Mouse (Mus musculus) layer of hippocampus, adult 2 months (tissue): Measurements from ENCODE around the gene Mybpc1. TPM values are rescaled to one million over a fixed set of nuclear protein-coding genes. Genes with fewer than 3 reads are reported as not detected.

Experiments
- DNase-seq, 2 experiments: peaks; one replicate each; pipeline ENCODE4 v3.0.0; 2022; ENCODE audit warnings: low spot score in 2 of 2
- H3K27ac ChIP-seq: fragments of 200-600 bp; 2 replicates; pipeline ENCODE4 v1.8.1; 2022
- H3K4me3 ChIP-seq: fragments of 200-600 bp; 2 replicates; pipeline ENCODE4 v1.8.1; 2022; ENCODE audit warnings: mild to moderate bottlenecking
- CTCF ChIP-seq: fragments of 200-600 bp; conservative IDR thresholded peaks from 2 replicates; pipeline ENCODE4 v1.8.1; 2022; ENCODE audit warnings: antibody characterized with exemption, mild to moderate bottlenecking, moderate library complexity
- long read RNA-seq, 2 experiments: library from polyadenylated mRNA; stranded (forward); transcript quantifications; one replicate each; pipeline ENCODE4 v2.0.0; 2021; ENCODE audit warnings: borderline mapping rate in 2 of 2
- total RNA-seq, 2 experiments: library from RNA; stranded (reverse); gene quantifications; 2 replicates each; pipeline ENCODE4 v1.2.3; 2021

The Mybpc1 gene
- 1 to 10 TPM in 1 of 2 experiments, under 1 TPM in 1; 0.82 to 1.4 TPM for total RNA-seq
- long read RNA-seq, experiment 1, partial matches to known transcripts: 0 of 1 reads
- long read RNA-seq, experiment 1, other reads (novel, unspliced or antisense): 0 of 1 reads
- long read RNA-seq, experiment 2, partial matches to known transcripts: 1 of 2 reads
- long read RNA-seq, experiment 2, other reads (novel, unspliced or antisense): 1 of 2 reads

DNA sequence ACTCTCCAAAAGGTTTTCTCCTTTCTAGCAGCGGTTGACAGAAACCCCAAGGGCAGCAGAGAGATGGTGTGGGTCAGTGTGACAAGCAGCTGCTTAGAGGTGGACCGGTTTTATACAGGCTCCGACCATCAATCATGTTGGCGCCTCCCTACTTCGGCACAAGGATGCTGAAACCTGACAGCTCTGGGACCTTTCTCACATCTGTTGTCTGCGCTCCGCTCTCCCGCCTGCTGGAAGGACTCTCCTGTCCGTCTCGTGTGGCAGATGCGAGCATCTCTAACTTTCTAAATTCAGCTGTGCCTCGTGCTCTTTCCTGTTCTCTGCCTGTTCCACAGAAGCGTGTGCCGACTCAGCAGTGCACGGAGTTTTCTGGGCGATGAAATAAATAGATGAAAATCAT is at the start of gene Mybpc1:
Gene Mybpc1, minus strand, starts transcription at position 210 of the 400 bp plus-strand sequence.
- Histone ChIP-seq H3K27ac (no peak within 1 kb of the TSS), H3K4me3 (no peak within 1 kb of the TSS)
- TF ChIP-seq CTCF: no peak
- no peak for DNase-seq

DNA sequence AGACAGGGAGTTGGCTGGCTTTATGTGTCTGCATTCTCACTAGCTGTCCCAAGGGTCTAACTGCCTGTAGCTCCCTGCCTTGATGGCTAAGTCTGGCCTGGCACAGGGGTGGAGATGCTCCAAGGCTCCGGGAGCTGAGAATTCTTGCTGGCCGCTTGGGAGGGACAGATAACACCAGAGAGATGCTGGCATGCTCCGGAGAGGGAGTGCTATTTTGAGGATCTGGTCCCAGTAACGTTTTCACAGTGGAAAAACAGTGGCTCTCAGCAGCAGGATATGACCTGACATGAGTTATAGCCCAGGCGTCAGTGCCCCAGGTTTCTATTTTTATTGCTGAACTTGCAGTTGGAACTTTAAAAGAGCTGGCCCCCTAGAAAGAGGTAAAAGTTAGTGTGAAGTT is 40.5 kb upstream of the Mybpc1 start:
- DNase-seq: no peak
- Histone ChIP-seq H3K27ac (no peak overlapping the region), H3K4me3 (no peak overlapping the region)
- TF ChIP-seq CTCF: no peak

DNA sequence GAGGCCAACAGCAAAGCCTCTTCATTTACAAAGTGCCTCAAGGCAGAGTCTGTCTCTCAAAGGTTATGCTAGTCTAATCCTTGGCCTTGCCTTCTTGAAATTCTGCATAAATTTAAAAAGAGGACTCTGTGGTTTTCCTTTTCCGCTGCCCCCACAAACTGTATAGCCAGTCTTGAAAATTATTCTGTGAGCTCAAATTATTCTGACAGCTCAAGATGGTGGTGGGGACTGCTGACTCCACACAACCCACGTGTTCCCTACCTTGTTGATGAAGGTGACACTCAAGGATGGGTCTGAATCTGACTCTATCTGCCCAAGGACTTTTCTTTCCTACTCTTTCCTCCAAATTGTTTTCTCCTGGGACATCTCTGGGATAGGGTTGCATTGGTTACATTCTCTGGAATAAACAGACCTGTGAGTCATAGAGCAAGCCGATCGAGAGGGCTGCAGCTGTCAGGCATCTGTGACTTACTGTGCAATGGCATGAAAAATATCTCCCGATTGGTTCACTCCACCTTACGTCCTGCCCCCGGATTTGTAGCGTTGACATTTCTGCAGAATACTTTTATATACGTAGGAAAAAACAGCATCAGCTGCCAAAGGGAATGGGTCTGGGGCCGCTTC is 26.5 kb upstream of the Mybpc1 start:
- no peak overlapping the region for H3K4me3 ChIP-seq
- no peak overlapping the region for H3K27ac ChIP-seq
- no peak for DNase-seq
- no peak for TF ChIP-seq CTCF

DNA sequence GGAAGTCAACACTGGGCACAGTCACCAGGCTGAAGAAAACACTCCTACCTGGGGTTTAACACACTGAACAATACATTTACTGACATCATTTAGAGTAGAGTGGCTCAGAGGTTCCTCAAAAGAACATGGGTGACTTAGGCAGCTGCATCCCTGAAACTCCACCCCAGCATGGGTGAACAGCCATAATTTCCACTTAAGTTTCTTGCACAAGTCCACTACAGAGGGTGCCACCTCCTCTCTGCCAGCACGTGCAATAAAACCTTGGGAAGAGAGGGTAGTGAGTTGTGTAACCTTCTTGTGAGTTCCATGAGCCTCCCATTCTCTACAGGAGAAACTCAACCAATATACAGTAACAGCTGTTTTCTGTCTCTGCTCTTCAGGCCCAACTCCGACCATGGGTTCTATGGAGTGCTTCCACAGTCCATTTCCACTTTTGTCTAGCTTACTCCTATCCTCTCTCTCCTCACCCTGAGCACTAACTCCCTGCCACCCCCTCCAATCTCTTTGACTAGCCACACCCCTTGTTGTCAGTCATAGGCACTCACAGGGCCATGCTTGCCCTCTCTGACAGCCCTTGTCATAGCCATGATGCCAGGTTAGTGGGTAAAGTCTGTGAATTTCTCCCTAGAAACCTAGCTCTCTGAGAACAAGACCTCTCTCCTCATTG is 25.8 kb upstream of the Mybpc1 start:
- H3K27ac ChIP-seq: no peak overlapping the region
- no peak for TF ChIP-seq CTCF
- DNase-seq: no peak
- no peak overlapping the region for H3K4me3 ChIP-seq

DNA sequence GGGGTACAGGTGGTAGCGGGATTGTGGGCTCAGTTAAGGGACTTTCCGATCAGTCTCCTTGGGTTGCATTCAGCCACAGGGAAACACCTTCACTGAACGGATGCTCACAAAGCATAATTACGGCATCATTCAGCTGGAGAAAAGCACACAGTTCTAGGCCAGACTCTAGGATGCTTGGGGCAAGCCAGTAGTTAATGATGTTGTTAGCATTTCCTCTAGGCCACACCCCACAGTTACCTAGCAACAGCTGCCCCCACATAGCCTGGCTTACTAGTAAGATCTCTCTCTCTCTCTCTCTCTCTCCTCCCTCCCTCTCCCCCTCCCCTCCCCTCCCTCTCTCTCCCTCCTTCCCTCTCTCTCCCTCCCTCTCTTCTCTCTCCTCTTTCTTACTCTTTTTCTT is 22.1 kb upstream of the Mybpc1 start:
- Histone ChIP-seq H3K27ac (no peak overlapping the region), H3K4me3 (no peak overlapping the region)
- no peak for DNase-seq
- TF ChIP-seq CTCF: no peak

DNA sequence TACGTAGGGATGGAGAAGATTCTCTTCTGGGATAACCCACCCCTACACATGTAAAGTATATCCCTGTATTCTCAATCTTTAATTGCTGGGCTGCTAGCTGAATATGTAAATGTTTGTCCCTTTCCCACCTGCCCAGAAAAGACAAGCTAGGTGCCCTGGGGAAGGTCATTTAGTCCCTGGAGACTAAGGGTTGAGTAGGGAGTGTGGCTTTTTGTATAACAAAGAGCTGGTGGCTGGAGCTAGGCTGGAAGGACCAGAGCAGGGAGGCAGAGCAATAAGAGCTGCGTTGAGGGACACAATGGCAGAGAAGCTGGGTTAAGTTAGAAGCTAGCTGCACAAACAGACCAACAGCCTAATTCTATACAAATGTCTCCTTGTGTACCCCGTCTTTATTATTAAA is 21.2 kb upstream of the Mybpc1 start:
- DNase-seq: no peak
- no peak for TF ChIP-seq CTCF
- no peak overlapping the region for H3K4me3 ChIP-seq
- no peak overlapping the region for H3K27ac ChIP-seq

DNA sequence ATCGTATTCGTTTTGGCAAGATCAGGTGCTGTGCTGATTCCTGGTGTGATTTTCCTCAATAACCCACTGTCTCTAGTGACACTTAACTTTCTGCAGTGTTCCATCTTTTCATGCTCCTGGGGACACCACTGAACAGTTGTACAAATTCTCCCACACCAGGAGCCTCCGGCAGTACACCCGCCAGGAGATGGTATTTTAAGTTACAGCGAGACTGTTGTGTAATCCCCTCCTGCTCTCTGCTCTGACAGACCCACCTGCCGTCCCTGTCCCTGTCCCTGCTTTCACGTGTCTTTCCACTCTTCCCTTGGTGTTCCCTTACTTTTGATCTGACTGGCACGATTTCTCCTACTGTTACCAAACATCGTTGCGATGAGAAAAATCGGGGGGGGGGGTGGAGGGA is 19.3 kb upstream of the Mybpc1 start:
- DNase-seq: no peak
- no peak for TF ChIP-seq CTCF
- Histone ChIP-seq H3K4me3 (no peak overlapping the region), H3K27ac (no peak overlapping the region)

DNA sequence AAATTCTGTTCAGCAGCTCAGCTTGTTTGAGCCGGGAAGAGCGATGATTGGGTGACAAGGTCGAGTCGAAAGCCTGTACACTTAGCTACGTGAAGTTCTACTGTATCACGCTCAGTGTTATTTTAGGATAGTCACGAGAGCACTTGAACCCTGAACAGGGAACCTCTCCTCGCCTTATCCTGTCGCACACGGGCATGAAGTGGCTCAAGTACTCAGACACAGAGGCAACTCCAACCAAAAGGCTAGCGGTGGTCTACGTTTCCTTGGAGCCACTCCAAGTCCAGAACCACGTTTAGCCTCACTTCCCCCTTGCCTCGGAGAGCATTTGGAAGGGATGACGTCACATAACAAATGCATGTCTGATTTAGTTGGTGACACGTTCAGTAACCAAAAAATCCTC is 17.7 kb upstream of the Mybpc1 start:
- TF ChIP-seq CTCF: no peak
- no peak overlapping the region for H3K27ac ChIP-seq
- H3K4me3 ChIP-seq: peak overlapping the region; percentile 27
- DNase-seq: no peak

DNA sequence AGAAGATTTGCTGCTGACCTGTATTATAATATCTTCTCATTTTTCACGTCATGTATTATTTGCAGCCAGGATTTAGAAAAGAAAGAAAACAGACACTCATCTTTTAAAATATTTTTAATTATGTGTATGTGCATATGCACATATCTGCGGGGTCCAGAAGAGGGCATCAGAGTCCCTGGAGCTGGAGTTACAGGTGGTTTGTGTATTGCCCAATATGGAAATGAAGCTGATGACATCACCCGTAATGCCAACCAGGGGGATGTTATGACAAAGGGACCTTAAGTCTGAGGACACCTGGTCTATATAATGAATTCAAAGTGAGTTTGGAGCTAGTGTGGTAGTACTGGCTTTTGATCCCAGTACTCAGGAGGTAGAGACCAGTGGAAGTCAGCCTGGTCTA is 15.9 kb upstream of the Mybpc1 start:
- Histone ChIP-seq H3K27ac (no peak overlapping the region), H3K4me3 (no peak overlapping the region)
- peak; percentile 30; the same call in 1 of the 2 replicates for TF ChIP-seq CTCF
- DNase-seq: no peak

DNA sequence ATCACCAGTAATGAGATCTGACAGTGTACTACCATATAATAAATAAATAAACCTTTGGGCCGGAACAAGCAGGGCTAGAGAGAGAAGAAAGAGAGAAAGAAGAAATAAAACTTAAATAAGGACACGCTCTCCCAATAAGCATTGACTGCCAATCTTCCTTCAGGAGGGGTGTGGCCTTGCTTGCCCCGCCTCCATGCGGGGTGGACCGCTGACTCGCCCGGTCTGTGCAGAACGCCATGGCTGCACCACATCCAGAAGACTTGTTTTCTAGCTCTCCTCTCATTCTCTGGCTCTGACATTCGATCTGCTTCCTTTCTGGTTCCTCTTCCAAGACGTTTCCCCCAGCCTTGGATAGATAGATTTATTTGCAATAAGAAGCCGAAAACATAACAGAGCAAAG is 8.1 kb upstream of the Mybpc1 start:
- H3K4me3 ChIP-seq: no peak overlapping the region
- no peak for TF ChIP-seq CTCF
- DNase-seq: no peak
- no peak overlapping the region for H3K27ac ChIP-seq

DNA sequence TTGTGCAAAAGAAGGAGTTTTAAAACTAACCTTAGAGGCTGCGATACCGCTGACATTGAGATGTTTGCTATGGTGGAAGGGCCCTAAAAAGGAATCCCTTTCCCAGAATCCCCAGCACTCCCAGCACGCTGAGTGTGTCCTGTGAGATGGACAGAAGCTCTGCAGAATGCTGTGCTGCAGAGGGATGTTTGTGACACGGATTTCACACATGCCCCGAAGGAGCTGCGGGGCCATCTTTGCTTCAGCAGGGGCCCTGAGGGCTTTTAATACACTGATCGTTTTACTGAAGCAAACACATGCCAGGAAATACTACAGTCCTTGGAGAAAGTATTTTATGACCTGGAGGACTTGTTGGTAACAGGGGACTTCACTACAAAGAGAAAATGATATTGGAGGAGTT is 1.7 kb upstream of the Mybpc1 start:
- H3K4me3 ChIP-seq: no peak overlapping the region
- no peak overlapping the region for H3K27ac ChIP-seq
- DNase-seq: no peak

DNA sequence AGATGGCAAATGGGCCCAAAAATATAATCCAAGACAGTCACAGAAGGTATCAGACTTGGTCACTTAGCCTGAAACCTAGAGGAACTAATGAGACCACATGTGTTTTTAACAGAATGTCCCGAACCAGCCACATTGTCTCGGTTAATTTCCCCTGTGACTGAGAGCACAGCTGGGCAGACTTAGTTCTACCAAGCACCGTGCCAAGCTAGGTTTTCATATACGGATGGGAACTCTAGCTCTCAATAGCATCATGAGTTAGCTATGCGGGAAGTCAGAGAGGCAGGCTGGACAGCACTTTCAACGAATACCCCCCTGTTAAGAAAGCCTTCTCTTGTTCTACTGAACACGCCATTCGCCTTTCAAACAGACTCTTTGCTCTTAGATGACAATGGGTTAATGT is 1.1 kb upstream of the Mybpc1 start:
- Histone ChIP-seq H3K4me3 (no peak overlapping the region), H3K27ac (no peak overlapping the region)
- TF ChIP-seq CTCF: no peak
- DNase-seq: no peak

More for the DNA sequence above, 1.7 kb upstream of the Mybpc1 start:
- TF ChIP-seq CTCF: no peak

DNA sequence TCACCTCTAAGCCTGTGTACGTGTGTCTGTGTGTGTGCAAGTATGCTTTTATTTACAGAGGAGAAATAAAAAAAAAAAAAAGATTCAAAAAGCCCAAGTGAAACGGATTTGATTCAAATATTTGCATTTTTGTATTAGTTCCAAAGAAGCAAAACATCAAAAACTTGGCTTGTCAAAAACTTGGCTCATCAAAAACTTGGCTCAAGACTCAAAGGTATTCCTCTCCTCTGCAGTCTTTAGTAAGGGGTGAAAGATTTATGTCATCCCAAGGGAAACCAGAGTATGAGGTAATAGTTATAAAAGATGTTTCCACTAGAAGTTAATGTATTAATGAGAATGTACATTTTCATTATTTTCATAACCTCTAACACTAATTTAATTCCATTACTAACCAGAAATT is 1.2 kb downstream of the Mybpc1 start:
- Histone ChIP-seq H3K27ac (no peak overlapping the region), H3K4me3 (no peak overlapping the region)
- TF ChIP-seq CTCF: no peak
- DNase-seq: no peak

DNA sequence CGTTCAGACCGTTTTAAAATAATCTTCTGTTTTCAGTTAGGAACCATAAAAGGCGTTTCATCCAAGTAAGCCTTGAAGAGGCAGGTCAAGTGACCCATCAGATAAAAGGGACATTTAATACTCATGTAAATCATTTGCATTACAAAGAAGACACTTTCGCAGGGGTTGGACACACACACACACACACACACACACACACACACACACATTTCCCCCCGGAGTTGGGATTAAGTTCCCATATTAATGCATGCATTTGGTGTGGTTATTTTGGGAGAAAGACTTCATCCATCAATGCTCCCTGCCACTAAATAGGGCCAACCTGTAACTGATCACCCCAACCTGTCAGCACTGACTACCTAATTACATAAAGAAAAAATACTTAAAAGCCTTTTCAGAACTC is 1.7 kb downstream of the Mybpc1 start:
- no peak for TF ChIP-seq CTCF
- H3K27ac ChIP-seq: no peak overlapping the region
- H3K4me3 ChIP-seq: no peak overlapping the region
- DNase-seq: no peak
